ENCODE assay signal across 12 mouse cellular contexts in genomic region chr2:181154831-181155415, GRCm38 (mm10). TPM values are rescaled to one million over a fixed set of nuclear protein-coding genes. Genes with fewer than 3 reads are reported as not detected.
DNase-seq lines count a peak whose midpoint lies in the region; ATAC-seq lines count a peak whose summit lies in the region.
"Had no signal": no experiment of that assay in that cellular context is flagged by ENCODE, and none has a peak within 500 bp of the region (broad histone marks: within the 10 kb centered on the region; RNA-seq: fewer than 3 reads in every experiment).

No protein-coding gene starts in this region.

- WGBS in hindbrain, embryonic 13.5 days: 78% methylated on average over 8 of the region's 8 CpGs
- WGBS in hindbrain, embryonic 12.5 days: 87% methylated on average over 8 of the region's 8 CpGs
- 83% methylated on average over 8 of the region's 8 CpGs for WGBS in forebrain, embryonic 16.5 days
- 81% methylated on average over 8 of the region's 8 CpGs for WGBS in midbrain, embryonic 15.5 days
- WGBS in kidney, embryonic 16.5 days: 80% methylated on average over 8 of the region's 8 CpGs

- peak overlapping the region; percentile 35; the same call in 1 of the 2 replicates for H3K27ac ChIP-seq in hindbrain, embryonic 13.5 days
- H3K27ac ChIP-seq in hindbrain, embryonic 12.5 days: no peak overlapping the region
- no peak overlapping the region for H3K27ac ChIP-seq in forebrain, embryonic 16.5 days (ENCODE audit: low read length)
- no peak overlapping the region for H3K27ac ChIP-seq in midbrain, embryonic 15.5 days
- H3K27ac ChIP-seq in kidney, embryonic 16.5 days (ENCODE audit: low read length): no peak overlapping the region
- H3K27ac ChIP-seq: embryonic facial prominence, embryonic 15.5 days; kidney, postnatal 0 days; liver, embryonic 14.5 days had no signal

- H3K4me3 ChIP-seq in hindbrain, embryonic 13.5 days: 0 out of 2 replicates have a peak overlapping the region, but pooled peaks have one; percentile 8
- no peak overlapping the region for H3K4me3 ChIP-seq in hindbrain, embryonic 12.5 days
- no peak overlapping the region for H3K4me3 ChIP-seq in forebrain, embryonic 16.5 days (replicated peaks; ENCODE audit: low read length)
- H3K4me3 ChIP-seq in midbrain, embryonic 15.5 days: no peak overlapping the region
- H3K4me3 ChIP-seq in kidney, embryonic 16.5 days (ENCODE audit: low read length): no peak overlapping the region
- H3K4me3 ChIP-seq: embryonic facial prominence, embryonic 15.5 days had no signal

- DNase-seq in cerebellum, adult 11 months: peak; percentile 44
- no peak for DNase-seq in cerebellum, postnatal 4 days (ENCODE audit: low spot score in 2 of 2)
- no peak for DNase-seq in thymus, postnatal 0 days (ENCODE audit: low spot score)

- H3K36me3 ChIP-seq in hindbrain, embryonic 13.5 days: peaks cover 21% of the 10 kb centered on the region
- H3K36me3 ChIP-seq in hindbrain, embryonic 12.5 days: no peaks in the 10 kb centered on the region
- no peaks in the 10 kb centered on the region for H3K36me3 ChIP-seq in forebrain, embryonic 16.5 days (ENCODE audit: control insufficient read depth, insufficient read depth)
- H3K36me3 ChIP-seq in midbrain, embryonic 15.5 days (replicated peaks): peaks cover 5% of the 10 kb centered on the region; the same call in 1 of the 2 replicates
- no peaks in the 10 kb centered on the region for H3K36me3 ChIP-seq in kidney, embryonic 16.5 days (ENCODE audit: insufficient read depth, low read length)
- H3K36me3 ChIP-seq: embryonic facial prominence, embryonic 15.5 days had no signal

- H3K27me3 ChIP-seq in hindbrain, embryonic 13.5 days: peaks cover 53% of the 10 kb centered on the region
- peaks cover 64% of the 10 kb centered on the region for H3K27me3 ChIP-seq in hindbrain, embryonic 12.5 days
- no peaks in the 10 kb centered on the region; the same call in 1 of the 2 replicates for H3K27me3 ChIP-seq in forebrain, embryonic 16.5 days (replicated peaks; ENCODE audit: control insufficient read depth, insufficient read depth, low read length)
- no peaks in the 10 kb centered on the region for H3K27me3 ChIP-seq in midbrain, embryonic 15.5 days (replicated peaks)
- peaks cover 40% of the 10 kb centered on the region for H3K27me3 ChIP-seq in kidney, embryonic 16.5 days (ENCODE audit: insufficient read depth, low read length)

- peak overlapping the region; percentile 75 for H3K4me2 ChIP-seq in hindbrain, embryonic 13.5 days
- no peak overlapping the region for H3K4me2 ChIP-seq in hindbrain, embryonic 12.5 days (replicated peaks)
- peak overlapping the region; percentile 66 for H3K4me2 ChIP-seq in forebrain, embryonic 16.5 days (ENCODE audit: low read length)
- H3K4me2 ChIP-seq in midbrain, embryonic 15.5 days: peak overlapping the region; percentile 73
- no peak overlapping the region for H3K4me2 ChIP-seq in kidney, embryonic 16.5 days (replicated peaks; ENCODE audit: low read depth, low read length)
- H3K4me2 ChIP-seq: embryonic facial prominence, embryonic 15.5 days had no signal

- peaks cover 50% of the 10 kb centered on the region for H3K4me1 ChIP-seq in hindbrain, embryonic 13.5 days (replicated peaks)
- H3K4me1 ChIP-seq in hindbrain, embryonic 12.5 days: peaks cover 23% of the 10 kb centered on the region
- peaks cover 42% of the 10 kb centered on the region for H3K4me1 ChIP-seq in forebrain, embryonic 16.5 days (replicated peaks; ENCODE audit: control insufficient read depth, insufficient read depth, low read length)
- peaks cover 49% of the 10 kb centered on the region for H3K4me1 ChIP-seq in midbrain, embryonic 15.5 days
- no peaks in the 10 kb centered on the region for H3K4me1 ChIP-seq in kidney, embryonic 16.5 days (ENCODE audit: insufficient read depth, low read length)

- H3K9ac ChIP-seq in hindbrain, embryonic 13.5 days: 0 out of 2 replicates have a peak overlapping the region, but pooled peaks have one; percentile 81
- no peak overlapping the region for H3K9ac ChIP-seq in hindbrain, embryonic 12.5 days
- peak overlapping the region; percentile 5; the same call in 1 of the 2 replicates for H3K9ac ChIP-seq in forebrain, embryonic 16.5 days (replicated peaks; ENCODE audit: low read depth, low read length)
- H3K9ac ChIP-seq in midbrain, embryonic 15.5 days: 0 out of 2 replicates have a peak overlapping the region, but pooled peaks have one; percentile 71
- no peak overlapping the region for H3K9ac ChIP-seq in kidney, embryonic 16.5 days (replicated peaks; ENCODE audit: low read length)
- H3K9ac ChIP-seq: embryonic facial prominence, embryonic 15.5 days; liver, embryonic 14.5 days had no signal

- no peak for ATAC-seq in hindbrain, embryonic 13.5 days (ENCODE audit: low FRiP score)
- ATAC-seq in hindbrain, embryonic 12.5 days (ENCODE audit: low FRiP score): no peak
- no peak for ATAC-seq in forebrain, embryonic 16.5 days
- ATAC-seq in midbrain, embryonic 15.5 days (replicated peaks): no peak
- ATAC-seq in kidney, embryonic 16.5 days (ENCODE audit: low FRiP score, low TSS enrichment): no peak

- no peaks in the 10 kb centered on the region for H3K9me3 ChIP-seq in hindbrain, embryonic 13.5 days
- no peaks in the 10 kb centered on the region for H3K9me3 ChIP-seq in hindbrain, embryonic 12.5 days (replicated peaks)
- no peaks in the 10 kb centered on the region for H3K9me3 ChIP-seq in forebrain, embryonic 16.5 days (ENCODE audit: control insufficient read depth, low read length)
- H3K9me3 ChIP-seq in midbrain, embryonic 15.5 days: no peaks in the 10 kb centered on the region
- H3K9me3 ChIP-seq in kidney, embryonic 16.5 days (ENCODE audit: low read length): no peaks in the 10 kb centered on the region
- H3K9me3 ChIP-seq: embryonic facial prominence, embryonic 15.5 days had no signal

RNA-seq across cellular contexts. Expression of gene Eef1a2, which starts 1.9 kb away (rescaled TPM):
- 6.4 and 6.7 TPM in 2 replicates for polyA plus RNA-seq in hindbrain, embryonic 13.5 days (2015; fragmentation: Nextera tagmentation; extraction: Ambion mirVana)
- polyA plus RNA-seq in hindbrain, embryonic 12.5 days (2016; fragmentation: Nextera tagmentation; extraction: Ambion mirVana): 2.3 and 2.5 TPM in 2 replicates
- 5.7 and 6.0 TPM in 2 replicates for polyA plus RNA-seq in forebrain, embryonic 16.5 days (2015; fragmentation: Nextera tagmentation; extraction: Ambion mirVana)
- 11.5 and 12.1 TPM in 2 replicates for polyA plus RNA-seq in midbrain, embryonic 15.5 days (2015; fragmentation: Nextera tagmentation; extraction: Ambion mirVana)
- polyA plus RNA-seq in thymus, postnatal 0 days (2015; fragmentation: Nextera tagmentation; extraction: Ambion mirVana): not detected in 2 replicates
- 0.10 TPM in 1 of 2 replicates, not detected in the other for polyA plus RNA-seq in kidney, embryonic 16.5 days (2015; fragmentation: Nextera tagmentation; extraction: Ambion mirVana)
- polyA plus RNA-seq: liver, embryonic 14.5 days had no signal

RNA-seq across cellular contexts. Expression of gene Kcnq2, which starts 19.8 kb away (rescaled TPM):
- 50.0 and 53.9 TPM in 2 replicates for polyA plus RNA-seq in hindbrain, embryonic 13.5 days (2015; fragmentation: Nextera tagmentation; extraction: Ambion mirVana)
- 41.7 and 43.1 TPM in 2 replicates for polyA plus RNA-seq in hindbrain, embryonic 12.5 days (2016; fragmentation: Nextera tagmentation; extraction: Ambion mirVana)
- polyA plus RNA-seq in forebrain, embryonic 16.5 days (2015; fragmentation: Nextera tagmentation; extraction: Ambion mirVana): 45.5 and 54.9 TPM in 2 replicates
- 54.0 and 62.5 TPM in 2 replicates for polyA plus RNA-seq in midbrain, embryonic 15.5 days (2015; fragmentation: Nextera tagmentation; extraction: Ambion mirVana)
- polyA plus RNA-seq in thymus, postnatal 0 days (2015; fragmentation: Nextera tagmentation; extraction: Ambion mirVana): 0.07 and 0.10 TPM in 2 replicates
- 0.16 and 0.44 TPM in 2 replicates for polyA plus RNA-seq in kidney, embryonic 16.5 days (2015; fragmentation: Nextera tagmentation; extraction: Ambion mirVana)
- polyA plus RNA-seq: kidney, postnatal 0 days had no signal

RNA-seq across cellular contexts. Expression of gene Ppdpf, which starts 32.1 kb away (rescaled TPM):
- polyA plus RNA-seq in hindbrain, embryonic 13.5 days (2015; fragmentation: Nextera tagmentation; extraction: Ambion mirVana): 444 TPM in 2 replicates
- polyA plus RNA-seq in hindbrain, embryonic 12.5 days (2016; fragmentation: Nextera tagmentation; extraction: Ambion mirVana): 388 and 419 TPM in 2 replicates
- 433 and 453 TPM in 2 replicates for polyA plus RNA-seq in forebrain, embryonic 16.5 days (2015; fragmentation: Nextera tagmentation; extraction: Ambion mirVana)
- polyA plus RNA-seq in midbrain, embryonic 15.5 days (2015; fragmentation: Nextera tagmentation; extraction: Ambion mirVana): 432 and 436 TPM in 2 replicates
- polyA plus RNA-seq in thymus, postnatal 0 days (2015; fragmentation: Nextera tagmentation; extraction: Ambion mirVana): 270 and 288 TPM in 2 replicates
- polyA plus RNA-seq in kidney, embryonic 16.5 days (2015; fragmentation: Nextera tagmentation; extraction: Ambion mirVana): 302 and 310 TPM in 2 replicates

RNA-seq across cellular contexts. Expression of gene Ptk6, which starts 47.7 kb away (rescaled TPM):
- polyA plus RNA-seq in hindbrain, embryonic 13.5 days (2015; fragmentation: Nextera tagmentation; extraction: Ambion mirVana): not detected in 2 replicates
- polyA plus RNA-seq in hindbrain, embryonic 12.5 days (2016; fragmentation: Nextera tagmentation; extraction: Ambion mirVana): not detected in 2 replicates
- polyA plus RNA-seq in forebrain, embryonic 16.5 days (2015; fragmentation: Nextera tagmentation; extraction: Ambion mirVana): not detected in 2 replicates
- polyA plus RNA-seq in midbrain, embryonic 15.5 days (2015; fragmentation: Nextera tagmentation; extraction: Ambion mirVana): not detected in 2 replicates
- 0.03 and 0.05 TPM in 2 replicates for polyA plus RNA-seq in thymus, postnatal 0 days (2015; fragmentation: Nextera tagmentation; extraction: Ambion mirVana)
- not detected in 2 replicates for polyA plus RNA-seq in kidney, embryonic 16.5 days (2015; fragmentation: Nextera tagmentation; extraction: Ambion mirVana)
- polyA plus RNA-seq: kidney, postnatal 0 days; neural tube, embryonic 11.5 days had no signal

RNA-seq across cellular contexts. Expression of gene Srms, which starts 58.1 kb away (rescaled TPM):
- polyA plus RNA-seq in hindbrain, embryonic 13.5 days (2015; fragmentation: Nextera tagmentation; extraction: Ambion mirVana): 0.19 and 0.25 TPM in 2 replicates
- 0.08 TPM in 1 of 2 replicates, not detected in the other for polyA plus RNA-seq in hindbrain, embryonic 12.5 days (2016; fragmentation: Nextera tagmentation; extraction: Ambion mirVana)
- polyA plus RNA-seq in forebrain, embryonic 16.5 days (2015; fragmentation: Nextera tagmentation; extraction: Ambion mirVana): 0.08 and 0.09 TPM in 2 replicates
- polyA plus RNA-seq in midbrain, embryonic 15.5 days (2015; fragmentation: Nextera tagmentation; extraction: Ambion mirVana): 0.18 and 0.22 TPM in 2 replicates
- polyA plus RNA-seq in thymus, postnatal 0 days (2015; fragmentation: Nextera tagmentation; extraction: Ambion mirVana): 0.24 and 0.30 TPM in 2 replicates
- polyA plus RNA-seq in kidney, embryonic 16.5 days (2015; fragmentation: Nextera tagmentation; extraction: Ambion mirVana): 0.25 and 0.37 TPM in 2 replicates

Comparison
In these comparisons a context has a peak if more than half of its experiments do, and no peak if none do; other contexts are left out.
1. H3K4me2 ChIP-seq: peak in hindbrain, embryonic 13.5 days (single experiment), forebrain, embryonic 16.5 days (single experiment) and midbrain, embryonic 15.5 days (single experiment); none in hindbrain, embryonic 12.5 days (single experiment) and kidney, embryonic 16.5 days (single experiment).
2. H3K9ac ChIP-seq: peak in hindbrain, embryonic 13.5 days (single experiment), forebrain, embryonic 16.5 days (single experiment) and midbrain, embryonic 15.5 days (single experiment); none in hindbrain, embryonic 12.5 days (single experiment) and kidney, embryonic 16.5 days (single experiment).
3. RNA of gene Kcnq2, which starts 19.8 kb away (polyA plus RNA-seq): 54.0 to 62.5 TPM in midbrain, embryonic 15.5 days, 45.5 to 54.9 TPM in forebrain, embryonic 16.5 days, 50.0 to 53.9 TPM in hindbrain, embryonic 13.5 days and 41.7 to 43.1 TPM in hindbrain, embryonic 12.5 days; 0.16 to 0.44 TPM in kidney, embryonic 16.5 days and 0.07 to 0.10 TPM in thymus, postnatal 0 days; every median in the first group is over 10 times any median in the second.